Mouse (Mus musculus) layer of hippocampus, adult 9-11 months (tissue): ENCODE results near the gene Gsdme.

Experiments
- DNase-seq: peaks from one replicate; pipeline ENCODE4 v3.0.0; 2022

Gene Gsdme

DNA sequence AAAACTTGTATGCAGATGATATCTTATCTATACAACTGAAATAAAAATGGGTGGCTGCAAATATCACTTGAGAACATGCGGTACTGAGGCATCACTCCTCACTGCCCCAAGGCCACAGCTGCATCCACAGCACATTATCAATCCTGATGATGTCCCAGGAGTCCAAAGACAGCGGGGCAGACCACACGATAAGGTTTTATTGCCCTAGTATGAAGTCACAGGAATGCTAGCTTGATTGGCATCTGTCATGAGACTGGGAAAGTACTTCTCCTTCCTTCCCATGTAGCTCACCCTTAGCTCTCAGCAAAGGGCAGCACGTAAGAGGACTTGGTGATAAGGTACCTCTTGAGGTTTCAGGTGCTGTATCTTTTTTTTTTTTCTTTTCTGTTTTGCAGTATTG lies 19.5 kb downstream of the Gsdme start:
- DNase-seq: no peak

DNA sequence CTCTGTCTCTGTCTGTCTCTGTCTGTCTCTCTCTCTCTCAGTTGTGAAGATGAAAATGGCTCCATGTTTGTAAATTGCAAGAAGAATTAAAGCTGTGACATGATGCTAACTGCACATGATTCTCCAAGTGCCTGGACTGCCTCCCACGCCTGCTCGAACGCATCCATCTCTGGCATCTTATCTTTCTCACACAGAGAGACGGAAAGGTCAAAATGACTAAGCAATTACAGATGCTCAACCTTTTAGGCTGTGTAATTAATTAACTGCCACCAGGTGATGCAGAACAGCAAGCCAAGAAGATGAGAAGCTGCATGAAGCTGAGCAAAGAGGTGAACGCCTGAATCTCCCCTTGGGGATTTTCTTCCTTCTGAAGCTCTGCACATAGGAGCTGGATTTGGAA lies 23.2 kb downstream of the Gsdme start:
- no peak for DNase-seq

DNA sequence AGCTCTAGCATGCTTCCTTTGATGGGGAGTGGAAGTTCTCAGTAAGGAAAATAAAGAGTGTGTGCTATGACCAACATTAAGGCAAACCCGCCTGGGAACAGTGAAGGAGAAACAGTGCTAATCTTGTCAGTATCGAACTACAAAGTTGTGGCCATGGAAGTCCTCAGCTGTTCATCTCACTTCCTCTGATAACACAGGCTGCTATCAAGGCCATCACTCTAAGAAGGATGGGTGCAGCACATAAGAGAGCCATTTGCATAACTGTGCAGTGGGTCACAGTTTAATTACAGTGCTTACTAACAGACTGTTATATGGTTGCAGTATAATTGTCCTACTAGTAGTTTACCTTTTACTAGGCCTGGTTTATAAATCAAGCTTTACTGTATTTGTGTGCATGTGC lies 23.8 kb downstream of the Gsdme start:
- DNase-seq: no peak

DNA sequence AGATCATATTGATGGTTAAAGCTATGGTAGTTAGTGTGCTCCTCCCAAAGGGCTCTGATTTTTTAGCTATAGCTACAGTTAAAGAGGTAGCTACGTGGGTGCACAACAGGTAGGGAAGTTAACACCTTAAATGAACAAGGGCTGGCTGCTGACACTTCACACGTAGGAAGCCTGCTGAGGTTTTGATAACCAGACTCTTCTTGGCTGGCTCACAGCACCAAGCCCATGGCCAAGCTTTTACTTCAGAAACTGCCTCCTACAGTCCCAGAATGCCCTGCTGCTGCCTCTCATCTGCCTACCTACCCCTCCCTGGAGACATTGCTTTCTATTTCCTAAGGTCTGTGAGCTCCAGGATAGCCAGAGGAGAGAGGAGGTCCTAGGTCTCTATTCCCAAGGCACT lies 25.7 kb downstream of the Gsdme start:
- DNase-seq: no peak

DNA sequence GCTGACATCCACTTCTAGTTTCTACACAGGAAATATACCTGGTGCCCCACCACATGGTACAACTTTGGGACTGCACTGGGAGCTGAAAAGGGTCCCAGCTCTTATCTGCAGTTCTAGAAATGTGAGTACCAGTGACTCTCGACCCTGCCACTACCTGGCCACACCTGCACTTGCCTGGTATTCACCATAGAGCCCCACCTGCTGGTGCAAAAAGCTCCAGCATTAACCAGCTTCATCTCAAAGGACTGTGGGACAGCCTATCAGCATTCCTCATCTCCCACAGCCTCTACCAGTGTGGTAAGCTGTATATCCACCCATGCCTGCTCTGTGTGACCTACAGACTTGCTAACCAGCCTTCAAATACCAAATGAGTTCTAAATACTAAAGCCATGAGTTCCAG lies 30.7 kb downstream of the Gsdme start:
- no peak for DNase-seq

DNA sequence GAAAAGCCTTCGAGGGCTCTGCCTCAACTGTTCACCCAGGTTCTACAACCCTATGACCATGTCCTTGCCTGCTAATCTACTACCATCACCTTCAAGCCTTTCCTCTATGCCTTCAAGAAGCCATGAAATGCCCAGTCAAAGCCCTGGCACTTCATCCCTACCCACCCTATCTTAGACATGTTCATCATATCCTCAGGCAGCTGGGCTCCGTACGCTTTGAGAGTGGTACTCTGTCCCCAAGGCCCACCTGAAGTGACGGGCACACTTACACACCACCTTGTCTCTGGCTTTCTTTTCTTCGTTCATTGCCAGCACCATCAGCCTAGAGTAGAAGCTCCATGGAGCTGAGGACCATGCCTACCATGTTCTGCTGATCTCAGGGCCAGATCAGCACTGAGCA lies 32.4 kb downstream of the Gsdme start:
- no peak for DNase-seq

DNA sequence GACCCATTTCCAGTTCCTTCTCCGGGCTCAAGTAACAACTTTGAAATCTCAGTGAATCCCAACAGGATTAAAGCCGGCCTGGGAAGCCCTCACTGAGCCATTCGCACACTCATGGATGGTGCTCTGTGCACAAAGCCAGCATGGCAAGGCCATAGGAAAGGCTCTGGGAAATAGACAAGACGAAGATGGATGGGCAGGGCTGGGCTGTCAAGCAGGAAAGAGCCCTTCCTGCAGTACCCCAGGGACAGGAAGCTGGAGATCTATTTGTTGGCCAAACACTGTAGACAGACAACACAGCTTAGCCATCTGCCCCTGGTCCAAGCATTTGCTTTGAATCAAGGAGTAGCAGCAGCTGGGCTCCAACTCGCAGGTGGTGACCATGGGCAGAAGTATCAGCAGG lies 35.5 kb downstream of the Gsdme start:
- no peak for DNase-seq

DNA sequence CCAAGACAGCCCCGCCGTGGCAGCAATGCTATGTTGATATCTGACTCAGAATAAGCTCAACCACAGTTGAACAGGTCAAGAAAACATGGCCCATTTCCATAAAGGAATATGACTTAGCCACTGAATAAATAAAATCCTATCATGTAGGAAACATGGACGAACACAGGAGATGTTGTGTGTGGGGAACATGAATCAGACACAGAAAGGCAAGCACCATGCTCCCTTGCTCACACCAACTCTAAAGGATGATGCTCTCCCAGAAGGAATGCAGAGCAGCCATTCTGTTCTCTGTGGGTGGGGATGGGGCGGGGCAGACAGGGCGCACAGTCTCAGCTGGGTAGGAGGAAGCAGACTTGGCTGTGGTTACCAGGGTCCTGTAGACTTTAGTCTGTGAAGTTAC lies 38.4 kb downstream of the Gsdme start:
- DNase-seq: no peak

DNA sequence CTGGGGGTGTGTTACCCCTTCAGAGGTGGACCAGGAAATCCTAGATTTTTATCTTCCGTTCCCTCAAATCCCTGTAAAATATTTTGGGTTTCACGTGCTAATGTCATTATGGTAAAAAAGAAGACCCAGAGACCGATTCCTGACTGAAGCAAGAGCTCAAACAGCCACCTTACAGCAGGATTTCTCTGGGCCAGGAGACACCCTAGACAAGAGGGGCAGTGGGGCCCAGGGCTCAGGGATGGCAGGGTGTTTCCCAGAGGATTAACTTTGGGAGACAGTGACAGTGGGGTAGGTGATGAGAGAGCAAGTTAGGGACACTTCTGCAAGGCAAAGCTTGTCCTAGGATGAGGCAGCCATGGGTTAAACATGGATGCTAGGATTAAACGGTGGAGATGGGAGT lies 40.1 kb downstream of the Gsdme start:
- no peak for DNase-seq

DNA sequence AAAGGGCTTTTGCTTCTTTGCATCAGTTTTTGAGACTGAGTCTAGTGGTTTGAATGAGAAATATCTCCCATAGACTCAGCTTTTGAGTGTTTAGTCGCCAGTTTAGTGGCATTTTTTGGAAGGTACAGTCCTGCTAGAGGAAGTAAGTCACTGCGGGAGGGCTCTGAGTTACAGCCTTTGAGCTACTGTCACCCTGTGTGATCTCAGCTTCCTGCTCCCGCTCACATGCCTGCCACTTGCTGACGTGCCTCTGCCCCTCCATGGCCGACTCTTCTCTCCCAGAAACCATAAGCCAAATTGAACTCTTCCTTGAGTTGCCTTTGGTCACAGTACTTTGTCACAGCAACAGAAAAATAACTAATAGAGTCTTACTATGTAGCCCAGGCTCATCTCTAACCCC lies 40.7 kb downstream of the Gsdme start:
- no peak for DNase-seq

DNA sequence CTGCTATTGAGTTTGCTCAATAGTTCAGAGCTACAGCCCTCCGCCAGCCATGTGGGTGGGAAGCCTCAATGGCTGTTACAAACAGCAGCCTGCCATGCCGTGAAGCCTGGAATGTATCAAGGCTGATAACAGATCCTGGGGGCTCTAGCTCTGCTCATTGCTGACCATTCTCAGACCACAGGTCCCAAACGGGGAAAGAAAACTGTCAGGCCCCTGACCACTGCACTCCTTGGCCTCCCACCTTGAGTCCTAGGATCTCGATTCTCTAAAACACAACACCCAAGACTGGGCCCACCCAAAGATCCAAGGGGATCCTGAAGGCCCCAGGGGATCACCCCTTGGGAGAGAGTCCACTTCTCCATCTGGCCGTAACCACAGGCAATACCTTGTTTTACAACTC lies 41.3 kb downstream of the Gsdme start:
- DNase-seq: no peak

DNA sequence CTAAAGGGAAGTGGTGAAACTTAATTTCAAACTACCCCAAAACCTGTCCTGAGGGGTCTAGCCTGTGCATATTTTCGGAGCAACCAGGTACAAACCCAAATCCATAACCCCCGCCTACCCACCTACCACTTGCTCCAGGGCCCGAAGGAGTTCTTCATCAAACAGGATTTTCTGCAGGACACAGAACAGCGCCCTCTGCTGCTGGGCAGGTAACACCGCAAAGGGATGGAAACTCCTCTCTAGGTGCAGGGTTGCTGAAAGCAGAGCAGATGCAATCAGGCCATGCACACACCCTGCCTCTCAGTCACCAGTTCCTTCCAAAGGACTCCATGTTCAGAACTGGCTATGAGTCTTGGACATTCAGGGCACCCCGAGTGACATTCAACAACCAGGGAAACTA lies 42.8 kb downstream of the Gsdme start:
- no peak for DNase-seq

DNA sequence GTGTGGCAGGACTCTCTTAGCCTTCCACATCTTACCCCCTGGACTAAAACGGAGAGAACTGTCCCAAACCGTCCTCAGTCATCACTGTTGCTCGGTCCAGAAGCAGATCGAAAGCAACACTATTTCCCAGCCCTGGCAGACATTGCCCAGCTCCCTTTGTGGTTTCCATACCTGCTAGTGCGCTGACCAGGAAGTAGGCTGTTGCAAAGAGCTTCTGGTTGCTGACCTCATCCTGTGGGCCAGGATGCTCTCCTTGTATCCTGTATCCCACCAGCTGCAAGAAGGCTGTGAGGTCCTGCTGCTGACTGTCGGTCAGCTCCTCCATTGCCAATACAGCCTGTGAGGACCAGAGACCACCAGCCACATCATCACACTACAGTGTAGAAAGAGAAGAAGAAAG lies 44.6 kb downstream of the Gsdme start:
- DNase-seq: no peak

DNA sequence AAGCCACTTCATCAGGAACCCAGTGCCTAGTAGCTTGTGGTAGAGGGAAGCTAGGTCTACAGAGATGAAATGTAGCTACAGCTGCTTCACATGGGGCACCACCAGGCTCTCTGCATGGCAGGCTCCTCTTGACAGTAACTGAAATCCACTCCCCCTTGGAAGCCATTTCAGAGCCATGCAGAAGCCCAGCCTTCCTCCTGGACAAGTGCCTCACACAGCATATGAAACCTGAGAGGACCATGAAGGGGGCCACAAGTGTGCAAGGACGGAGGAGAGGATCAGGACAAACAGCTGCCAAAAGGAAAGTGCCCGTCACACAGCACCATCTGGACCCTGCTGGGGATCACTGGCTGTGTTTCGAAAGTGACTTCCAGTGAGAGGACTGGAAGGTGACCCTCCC lies 45.0 kb downstream of the Gsdme start:
- DNase-seq: no peak

DNA sequence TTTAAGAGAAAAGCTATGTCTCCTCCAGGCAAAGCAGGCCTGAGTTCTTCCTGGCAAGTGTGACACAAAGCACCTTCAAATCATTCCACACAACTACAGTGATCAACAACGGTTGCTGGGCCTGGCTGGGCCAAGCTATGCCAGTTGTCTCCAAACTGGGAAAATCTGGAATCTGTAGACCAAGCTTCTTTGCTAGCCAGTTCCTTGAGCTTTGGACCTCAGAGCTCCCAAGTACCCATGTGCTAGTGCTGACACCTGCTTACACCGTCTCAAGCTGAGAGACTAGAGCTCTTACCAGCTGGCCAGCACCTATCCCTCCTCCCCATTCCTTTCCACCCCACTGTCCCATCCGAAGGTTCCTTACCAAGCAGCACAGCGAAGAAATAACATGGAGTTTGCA lies 47.7 kb downstream of the Gsdme start:
- DNase-seq: no peak

DNA sequence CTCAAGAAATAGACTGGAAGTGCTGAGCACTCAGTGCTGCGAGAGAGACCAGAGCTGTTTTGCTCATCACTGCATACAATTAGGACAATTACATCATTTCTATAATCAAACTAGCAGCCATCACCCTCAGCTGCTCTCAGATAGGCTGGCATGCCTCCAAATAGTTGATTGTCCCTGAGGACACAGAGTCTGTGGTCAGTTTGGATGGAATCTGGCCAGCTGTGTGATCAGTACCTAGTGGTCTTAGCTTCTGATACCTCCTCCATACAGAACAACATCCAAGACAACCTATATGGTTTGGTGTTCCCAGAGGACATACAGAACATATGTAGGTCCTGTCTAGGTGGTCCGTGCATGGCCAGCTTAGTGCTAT lies 48.3 kb downstream of the Gsdme start:
- DNase-seq: peak; percentile 9

DNA sequence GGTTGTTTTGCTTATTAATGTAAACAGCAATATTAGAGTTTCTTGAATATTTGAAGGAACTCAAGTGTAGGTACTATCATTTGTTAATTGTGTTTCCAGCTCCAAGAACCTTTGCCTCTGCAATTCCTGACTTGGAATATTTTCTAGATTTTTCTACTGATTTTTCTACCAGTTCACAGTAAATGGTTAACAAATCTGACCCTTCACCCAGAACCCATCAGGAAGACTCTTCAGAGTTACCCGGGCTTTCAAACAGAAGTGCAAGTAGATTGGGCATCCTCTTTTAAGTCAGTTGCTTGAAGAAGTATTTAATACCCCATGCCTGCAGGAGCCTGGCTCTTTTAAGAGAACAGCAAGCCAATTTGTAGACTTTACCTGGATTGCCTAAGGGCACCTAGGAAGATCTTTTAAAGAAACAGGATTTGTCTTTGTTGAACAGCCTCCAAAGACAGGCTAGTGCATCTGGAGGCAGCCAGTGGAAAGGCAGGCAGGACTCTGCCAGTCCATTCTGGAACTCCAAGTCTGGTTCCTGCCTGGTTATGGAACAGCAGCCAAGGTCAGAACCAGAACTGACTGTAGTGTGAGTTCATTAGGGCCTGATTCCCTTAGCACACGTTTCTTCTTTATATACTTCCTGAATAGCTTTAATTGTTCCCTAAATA lies 48.8 kb downstream of the Gsdme start:
- no peak for DNase-seq

DNA sequence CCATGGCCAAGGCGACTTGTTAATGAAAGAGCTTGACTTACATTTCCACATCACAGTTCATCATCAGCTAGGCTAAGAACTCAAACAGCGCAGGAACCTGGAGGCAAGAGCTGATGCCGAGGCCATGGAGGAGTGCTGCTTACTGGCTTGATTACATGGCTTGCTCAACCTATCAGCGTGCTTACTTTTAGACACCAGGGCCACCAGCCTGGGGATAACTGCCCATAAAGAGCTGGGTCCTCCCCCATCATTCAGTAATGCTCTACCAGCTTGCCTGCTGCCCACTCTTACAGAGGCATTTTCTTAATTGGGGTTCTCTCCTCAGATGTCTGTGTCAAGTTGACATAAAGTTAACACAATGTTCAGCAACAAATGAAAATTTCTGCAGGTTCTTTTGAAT lies 58.6 kb downstream of the Gsdme start:
- no peak for DNase-seq

DNA sequence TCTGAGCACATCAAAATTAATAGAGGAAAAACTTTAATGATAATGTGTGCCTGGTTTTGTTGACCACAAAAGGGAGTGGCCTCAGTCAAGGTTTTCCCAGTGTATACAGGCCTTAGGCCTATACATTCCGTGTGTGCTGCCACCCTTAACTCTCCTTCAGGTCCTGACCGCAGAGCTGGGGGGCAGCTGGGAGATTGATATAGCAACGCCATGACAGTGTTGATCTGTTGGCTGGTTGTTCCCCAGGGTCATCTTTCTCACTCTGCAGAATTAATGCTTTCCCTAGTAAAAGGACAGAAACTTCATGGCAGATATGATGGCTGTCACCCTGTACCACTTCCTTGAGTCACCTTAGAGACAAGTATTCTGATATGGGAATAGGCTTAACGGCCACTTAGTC lies 59.3 kb downstream of the Gsdme start:
- DNase-seq: no peak

DNA sequence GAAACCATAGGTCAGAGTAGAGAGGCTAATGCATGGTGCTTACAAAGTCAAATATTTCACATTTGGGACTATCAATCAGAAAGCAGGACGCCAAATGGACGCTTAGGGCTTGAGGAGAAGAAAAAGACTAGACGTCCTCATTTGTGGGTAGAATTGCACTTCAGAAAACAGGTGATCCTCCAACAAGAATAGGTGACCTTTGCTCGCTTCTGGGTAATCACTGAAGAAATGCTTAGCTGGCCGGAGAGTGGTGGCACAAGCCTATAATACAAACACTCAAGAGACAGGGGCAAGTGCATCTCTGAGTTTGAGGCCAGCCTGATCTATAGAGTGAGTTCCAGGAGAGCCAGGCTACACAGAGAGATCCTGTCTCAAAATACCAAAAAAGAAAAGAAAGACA lies 69.8 kb downstream of the Gsdme start:
- no peak for DNase-seq

DNA sequence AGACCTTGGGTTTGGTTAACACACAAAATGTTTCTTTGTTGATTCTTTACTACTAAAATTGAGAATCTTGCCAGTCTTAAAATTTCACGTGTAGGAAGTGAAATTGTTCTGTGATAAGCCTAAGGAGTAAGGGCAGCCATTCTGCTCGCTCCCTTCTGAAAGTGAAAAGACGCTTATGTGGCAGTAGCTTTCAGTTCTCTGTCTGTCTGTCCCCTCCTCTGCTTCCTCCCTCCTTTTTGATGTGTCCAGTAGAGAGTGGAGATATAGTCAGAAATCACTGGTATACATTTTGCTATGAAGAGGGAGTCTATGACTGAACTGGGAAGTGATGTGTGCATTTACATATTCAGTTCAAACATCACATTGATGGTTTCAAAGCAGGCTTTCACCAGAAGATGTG lies 70.8 kb downstream of the Gsdme start:
- no peak for DNase-seq

DNA sequence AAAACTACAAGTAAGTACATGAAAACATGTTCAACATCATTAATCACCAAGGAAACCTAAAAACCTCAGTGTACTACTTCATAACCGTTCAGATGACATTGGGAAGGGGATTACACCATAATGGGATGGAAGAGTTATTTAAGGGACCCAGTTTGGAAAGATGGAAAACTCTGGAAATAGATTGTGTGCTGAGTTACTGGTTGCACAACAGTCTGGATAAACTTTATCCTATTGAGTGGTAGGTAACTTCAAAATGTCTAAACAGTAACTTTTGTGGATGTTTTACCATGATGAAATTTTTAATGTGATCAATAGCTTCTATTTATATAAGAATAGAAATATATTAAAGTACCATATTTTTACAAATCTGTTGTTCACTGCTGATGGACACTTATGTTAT lies 71.5 kb downstream of the Gsdme start:
- DNase-seq: no peak

DNA sequence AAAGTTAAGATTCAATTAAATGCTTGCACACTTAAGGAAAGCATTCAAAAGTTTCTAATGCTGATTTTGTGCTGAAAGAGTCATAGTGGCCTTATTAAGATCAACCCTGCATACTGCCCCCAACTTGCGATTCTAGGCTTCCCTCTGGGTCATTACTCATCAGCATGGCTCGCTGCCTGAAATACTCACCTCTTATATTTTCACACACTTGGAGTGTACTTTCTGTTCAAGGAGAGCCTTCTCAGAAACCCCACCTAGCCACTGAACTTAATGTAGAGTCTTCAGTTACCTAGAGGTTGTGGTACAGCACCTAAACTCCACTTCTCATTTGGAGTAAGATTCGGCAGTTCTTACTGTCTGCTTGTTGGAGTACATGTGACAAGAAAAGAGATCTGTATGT lies 72.1 kb downstream of the Gsdme start:
- DNase-seq: no peak

DNA sequence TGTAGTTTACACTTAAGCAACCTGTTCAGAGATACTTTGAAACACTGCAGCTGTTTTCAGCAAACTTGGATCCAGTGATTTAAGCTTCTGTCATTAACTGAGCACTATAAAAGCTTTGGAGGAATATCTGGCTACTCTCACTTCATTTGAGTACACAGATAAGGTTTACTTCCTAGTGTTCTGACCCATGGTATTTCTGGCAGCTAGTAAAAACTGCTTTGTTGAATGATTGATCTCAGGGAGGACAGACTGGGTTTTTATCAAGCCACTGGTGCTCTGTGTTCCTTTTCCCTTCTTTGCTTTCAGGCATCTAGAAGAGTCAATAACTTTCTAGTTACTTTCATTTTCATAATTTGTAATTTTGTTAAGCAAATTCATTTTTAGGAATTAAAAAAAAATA lies 74.3 kb downstream of the Gsdme start:
- no peak for DNase-seq

DNA sequence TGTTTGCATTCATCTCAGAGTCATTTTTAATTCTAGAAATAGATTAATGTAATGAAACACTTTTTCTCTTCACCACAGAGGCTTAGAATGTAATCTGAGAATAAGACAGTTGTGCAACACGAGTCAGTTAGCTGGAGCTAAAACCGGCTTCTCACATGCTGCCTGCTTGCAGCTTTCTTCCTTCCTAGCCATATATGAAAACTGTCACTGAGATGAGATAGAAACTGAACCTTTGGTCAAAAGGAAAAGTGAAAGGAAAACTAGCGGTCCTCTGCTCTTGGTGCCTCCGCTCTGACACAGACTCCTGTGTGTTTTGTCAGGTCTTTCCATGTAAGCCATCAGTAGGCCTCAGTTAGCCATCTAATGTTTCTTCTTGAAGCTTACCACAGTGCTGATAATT lies 75.7 kb downstream of the Gsdme start:
- DNase-seq: no peak

DNA sequence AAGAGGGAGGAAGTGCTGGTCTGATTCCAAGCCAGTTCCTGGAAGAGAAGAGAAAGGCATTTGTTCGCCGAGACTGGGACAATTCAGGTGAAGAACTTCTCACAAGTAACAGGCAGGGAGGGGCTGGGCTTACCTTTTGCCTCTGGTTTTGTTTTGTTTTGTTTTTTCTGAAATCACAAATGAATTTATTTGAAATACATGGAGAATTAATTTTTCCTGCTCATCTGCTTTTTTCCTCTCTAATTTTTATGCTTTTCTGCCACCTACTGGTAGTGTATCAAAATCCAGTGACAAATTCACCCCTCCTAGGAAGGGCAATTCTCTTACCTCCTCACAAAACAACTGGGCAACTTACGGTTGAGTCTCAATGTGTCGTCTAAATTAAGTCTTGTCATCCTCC lies 83.5 kb downstream of the Gsdme start:
- DNase-seq: no peak
